Mouse (Mus musculus) MEL (cell line): ENCODE results near the gene Pno1. TPM values are rescaled to one million over a fixed set of nuclear protein-coding genes. Genes with fewer than 3 reads are reported as not detected.

Source experiments
- DNase-seq: peaks from one replicate; pipeline ENCODE4 v3.0.0; 2011; ENCODE audit warnings: low read depth, low spot score
- H3K27ac ChIP-seq: 2 replicates; pipeline ENCODE4 v1.5.1; 2012; ENCODE audit warnings: low read depth, mild to moderate bottlenecking, control low read depth, low read length, moderate library complexity; ENCODE audit not compliant: control insufficient read depth
- H3K27me3 ChIP-seq, 2 experiments: fragments of 150-350 bp in 1 of 2; sonication (generic) in 1 of 2; 2 replicates each; pipeline ENCODE4 v1.6.1; 2012; ENCODE audit warnings: low read length in 2 of 2, mild to moderate bottlenecking in 2 of 2, improper control_type of control experiment in 1 of 2, moderate library complexity in 1 of 2; ENCODE audit not compliant: insufficient read depth in 2 of 2, control insufficient read depth in 1 of 2
- H3K36me3 ChIP-seq, 2 experiments: 2 replicates each; pipeline ENCODE4 v1.6.1; 2012 to 2014; ENCODE audit warnings: low read length in 2 of 2, improper control_type of control experiment in 1 of 2, inconsistent platforms in 1 of 2, mild to moderate bottlenecking in 1 of 2; ENCODE audit not compliant: insufficient read depth in 2 of 2, control insufficient read depth in 1 of 2
- H3K4me1 ChIP-seq, 2 experiments: fragments of 150-350 bp in 1 of 2; sonication (generic) in 1 of 2; 2 replicates each; pipeline ENCODE4 v1.6.1; 2012; ENCODE audit warnings: low read length in 2 of 2, improper control_type of control experiment in 1 of 2, mild to moderate bottlenecking in 1 of 2; ENCODE audit not compliant: insufficient read depth in 2 of 2, control insufficient read depth in 1 of 2
- H3K4me3 ChIP-seq, 2 experiments: fragments of 150-350 bp in 1 of 2; sonication (generic) in 1 of 2; 2 replicates each; pipeline ENCODE4 v1.5.1; 2012; ENCODE audit warnings: low read depth in 2 of 2, low read length in 2 of 2, mild to moderate bottlenecking in 2 of 2, moderate library complexity in 2 of 2, control low read depth in 1 of 2, improper control_type of control experiment in 1 of 2; ENCODE audit not compliant: control insufficient read depth in 1 of 2, insufficient read depth in 1 of 2
- H3K79me2 ChIP-seq: 2 replicates; pipeline ENCODE4 v1.6.1; 2012; ENCODE audit warnings: mild to moderate bottlenecking, low read length, moderate library complexity; ENCODE audit not compliant: control insufficient read depth, poor library complexity, insufficient read depth
- H3K9ac ChIP-seq: 2 replicates; pipeline ENCODE4 v1.6.1; 2012; ENCODE audit warnings: low read depth, mild to moderate bottlenecking, control low read depth, low read length, moderate library complexity; ENCODE audit not compliant: control insufficient read depth, poor library complexity, severe bottlenecking
- H3K9me3 ChIP-seq: fragments of 150-350 bp; sonication (generic); replicated peaks from 2 replicates; pipeline ENCODE4 v1.6.1; 2012; ENCODE audit warnings: mild to moderate bottlenecking, low read length, improper control_type of control experiment, moderate library complexity; ENCODE audit not compliant: insufficient read depth
- CHD1 ChIP-seq: IDR thresholded peaks from 2 replicates; pipeline ENCODE4 v1.6.1; 2012; ENCODE audit warnings: low read depth, mild to moderate bottlenecking, inconsistent platforms, low read length, improper control_type of control experiment
- E2F4 ChIP-seq: IDR thresholded peaks from 2 replicates; pipeline ENCODE4 v1.6.1; 2011; ENCODE audit warnings: low read depth, low read length, improper control_type of control experiment, borderline replicate concordance
- ETS1 ChIP-seq: IDR thresholded peaks from 2 replicates; pipeline ENCODE4 v1.6.1; 2012; ENCODE audit warnings: low read depth, mild to moderate bottlenecking, inconsistent platforms, low read length, improper control_type of control experiment, moderate library complexity
- GABPA ChIP-seq: IDR thresholded peaks from 2 replicates; pipeline ENCODE4 v1.6.1; 2012; ENCODE audit warnings: low read depth, mild to moderate bottlenecking, inconsistent platforms, low read length, improper control_type of control experiment, moderate library complexity
- GATA1 ChIP-seq: IDR thresholded peaks from 2 replicates; pipeline ENCODE4 v1.6.1; 2011; ENCODE audit warnings: low read depth, low read length, improper control_type of control experiment
- HCFC1 ChIP-seq: IDR thresholded peaks from 2 replicates; pipeline ENCODE4 v1.6.1; 2012; ENCODE audit warnings: low read depth, mild to moderate bottlenecking, inconsistent platforms, low read length, improper control_type of control experiment, moderate library complexity
- JUND ChIP-seq: IDR thresholded peaks from 2 replicates; pipeline ENCODE4 v1.6.1; 2011; ENCODE audit warnings: low read depth, mild to moderate bottlenecking, improper control_type of control experiment, low read length
- MAFK ChIP-seq: IDR thresholded peaks from 2 replicates; pipeline ENCODE4 v1.6.1; 2011; ENCODE audit warnings: low read depth, mild to moderate bottlenecking, low read length, improper control_type of control experiment, borderline replicate concordance
- MAZ ChIP-seq: IDR thresholded peaks from 2 replicates; pipeline ENCODE4 v1.6.1; 2012; ENCODE audit warnings: low read depth, mild to moderate bottlenecking, inconsistent platforms, low read length, improper control_type of control experiment
- MXI1 ChIP-seq: IDR thresholded peaks from 2 replicates; pipeline ENCODE4 v1.6.1; 2011; ENCODE audit warnings: mild to moderate bottlenecking, low read depth, low read length, improper control_type of control experiment
- MYB ChIP-seq: IDR thresholded peaks from 2 replicates; pipeline ENCODE4 v1.6.1; 2011; ENCODE audit warnings: mild to moderate bottlenecking, low read depth, low read length, improper control_type of control experiment
- MYC ChIP-seq: IDR thresholded peaks from 2 replicates; pipeline ENCODE4 v1.6.1; 2011; ENCODE audit warnings: low read depth, mild to moderate bottlenecking, low read length, improper control_type of control experiment, moderate library complexity
- NELFE ChIP-seq: IDR thresholded peaks from 2 replicates; pipeline ENCODE4 v1.6.1; 2011; ENCODE audit warnings: low read depth, low read length, improper control_type of control experiment
- NRF1 ChIP-seq: IDR thresholded peaks from 2 replicates; pipeline ENCODE4 v1.6.1; 2014; ENCODE audit warnings: low read depth, mild to moderate bottlenecking, inconsistent platforms, low read length, improper control_type of control experiment, moderate library complexity; ENCODE audit not compliant: poor library complexity, insufficient read depth, severe bottlenecking
- POLR2A ChIP-seq, 2 experiments: IDR thresholded peaks; 2 replicates each; pipeline ENCODE4 v1.6.1; 2011 to 2012; ENCODE audit warnings: low read length in 2 of 2, mild to moderate bottlenecking in 2 of 2, control low read depth in 1 of 2, improper control_type of control experiment in 1 of 2, low read depth in 1 of 2, moderate library complexity in 1 of 2; ENCODE audit not compliant: control insufficient read depth in 1 of 2, insufficient read depth in 1 of 2, poor library complexity in 1 of 2
- POLR2AphosphoS5 ChIP-seq: IDR thresholded peaks from 2 replicates; pipeline ENCODE4 v1.6.1; 2012; ENCODE audit warnings: low read depth, borderline replicate concordance, mild to moderate bottlenecking, inconsistent platforms, low read length, moderate library complexity, mixed read lengths
- RAD21 ChIP-seq: IDR thresholded peaks from 2 replicates; pipeline ENCODE4 v1.6.1; 2011; ENCODE audit warnings: mild to moderate bottlenecking, low read depth, low read length, improper control_type of control experiment
- RCOR1 ChIP-seq: IDR thresholded peaks from 2 replicates; pipeline ENCODE4 v1.6.1; 2012; ENCODE audit warnings: low read depth, mild to moderate bottlenecking, inconsistent platforms, low read length, improper control_type of control experiment
- SIN3A ChIP-seq: IDR thresholded peaks from 2 replicates; pipeline ENCODE4 v1.6.1; 2012; ENCODE audit warnings: low read length, improper control_type of control experiment, inconsistent platforms
- SMC3 ChIP-seq: IDR thresholded peaks from 2 replicates; pipeline ENCODE4 v1.6.1; 2011; ENCODE audit warnings: low read depth, low read length, improper control_type of control experiment
- TAL1 ChIP-seq: IDR thresholded peaks from 2 replicates; pipeline ENCODE4 v1.6.1; 2012; ENCODE audit warnings: mild to moderate bottlenecking, inconsistent platforms, low read length, moderate library complexity, mixed read lengths
- TBP ChIP-seq: IDR thresholded peaks from 2 replicates; pipeline ENCODE4 v1.8.0; 2011; ENCODE audit warnings: low read depth, low read length, improper control_type of control experiment
- USF1 ChIP-seq: IDR thresholded peaks from 2 replicates; pipeline ENCODE4 v1.6.1; 2014; ENCODE audit warnings: low read depth, mild to moderate bottlenecking, inconsistent platforms, low read length, improper control_type of control experiment, moderate library complexity
- ZC3H11A ChIP-seq: IDR thresholded peaks from 2 replicates; pipeline ENCODE4 v1.6.1; 2012; ENCODE audit warnings: low read depth, mild to moderate bottlenecking, inconsistent platforms, low read length, improper control_type of control experiment
- ZKSCAN1 ChIP-seq: IDR thresholded peaks from 2 replicates; pipeline ENCODE4 v1.6.1; 2012; ENCODE audit warnings: low read depth, mild to moderate bottlenecking, inconsistent platforms, low read length, improper control_type of control experiment, moderate library complexity
- ZNF384 ChIP-seq: IDR thresholded peaks from 2 replicates; pipeline ENCODE4 v1.6.1; 2012; ENCODE audit warnings: low read depth, mild to moderate bottlenecking, inconsistent platforms, low read length, improper control_type of control experiment
- polyA plus RNA-seq, 2 experiments: library from polyadenylated mRNA; stranded (reverse) in 1 of 2; unstranded in 1 of 2; fragments of >175 nt in 1 of 2; fragments of >200 nt in 1 of 2; gene quantifications; 2 replicates each; pipeline versions ENCODE4 v1.2.1 to v1.2.4; 2012; ENCODE audit warnings: low replicate concordance in 2 of 2, low read depth in 1 of 2; ENCODE audit not compliant: insufficient read length in 2 of 2, insufficient read depth in 1 of 2, missing spikeins in 1 of 2
- total RNA-seq: library from RNA; depleted of rRNA; stranded (reverse); fragments of 300-350 nt; gene quantifications from 2 replicates; pipeline ENCODE4 v1.2.3, GENCODE M21; 2012

Pno1 gene
- total and polyA plus RNA-seq, 3 experiments = 64.4 to 1,147 (median 121) TPM

- TF ChIP-seq NRF1 (peak; percentile 93), POLR2A (IDR thresholded peaks at IDR 0.05; ENCODE audit: control insufficient read depth in 1 of 2, insufficient read depth in 1 of 2, low read depth in 1 of 2, low read length in 2 of 2, poor library complexity in 1 of 2) (peak; percentile 70 to 71; a peak in 3 of 4 replicates), ZNF384 (no peak), TAL1 (no peak), JUND (no peak), HCFC1 (peak; percentile 95)
Measured at GRCm38 (mm10) chr11:17211258-17212140, at the start of gene Pno1 (continued).

DNA sequence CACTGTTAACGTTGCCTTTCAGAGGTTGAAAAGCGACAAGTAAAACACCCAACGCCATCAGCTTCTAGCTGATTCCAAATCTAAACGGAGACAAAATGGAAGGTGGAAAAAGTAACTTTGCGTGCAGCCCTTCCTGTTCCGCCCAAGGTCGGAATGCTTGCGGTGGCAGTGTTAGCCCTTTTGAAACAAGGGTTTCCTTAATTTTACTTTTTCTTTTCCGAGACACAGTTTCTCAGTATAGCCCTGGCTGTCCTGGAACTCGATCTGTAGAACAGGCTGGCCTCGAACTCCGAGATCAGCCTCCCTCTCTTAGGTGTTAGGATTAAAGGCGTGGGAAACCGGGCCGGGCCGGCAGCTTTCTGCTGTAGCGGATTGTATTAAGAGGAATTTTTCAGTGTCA, 46.5 kb upstream of the Pno1 start:
- Histone ChIP-seq H3K4me1 (peaks cover 5 to 15% of the 10 kb centered on the region in 2 experiments; a peak in 3 of 4 replicates), H3K9ac (peak overlapping the region; percentile 93), H3K27me3 (no peaks in the 10 kb centered on the region), H3K27ac (peak overlapping the region; percentile 89), H3K9me3 (no peaks in the 10 kb centered on the region), H3K36me3 (peaks cover under 1 to 12% of the 10 kb centered on the region in 2 experiments; a peak in 2 of 4 replicates), H3K79me2 (peaks cover 35% of the 10 kb centered on the region), H3K4me3 (peak overlapping the region; percentile 94)
- TF ChIP-seq TAL1 (no peak), JUND (0 out of 2 replicates have a peak, but pooled peaks have one; percentile 22), MYC (peak; percentile 5; the same call in 1 of the 2 replicates), ETS1 (0 out of 2 replicates have a peak, but pooled peaks have one; percentile 28), RCOR1 (peak; percentile 9; the same call in 1 of the 2 replicates), SIN3A (peak; percentile 75), MXI1 (peak; percentile 32; the same call in 1 of the 2 replicates), CHD1 (peak; percentile 72; the same call in 1 of the 2 replicates), SMC3 (no peak)
- DNase-seq = peak; percentile 82

GRCm38 (mm10) chr11:17257443-17257842, 46.1 kb upstream of the Pno1 start, which contains the start of gene C1d:
TSS of gene C1d (plus strand) at chr11:17257579.
- no peaks in the 10 kb centered on the region for H3K27me3 ChIP-seq
- DNase-seq = peak; percentile 99
- H3K79me2 ChIP-seq = peaks cover 35% of the 10 kb centered on the region
- peak within 1 kb of the TSS; percentile 94 for H3K4me3 ChIP-seq
- no peaks in the 10 kb centered on the region for H3K9me3 ChIP-seq
- peaks cover 0 to 12% of the 10 kb centered on the region in 2 experiments; a peak in 2 of 4 replicates for H3K36me3 ChIP-seq
- peaks cover 5 to 15% of the 10 kb centered on the region in 2 experiments; a peak in 3 of 4 replicates for H3K4me1 ChIP-seq
- H3K9ac ChIP-seq = peak within 1 kb of the TSS; percentile 93
- H3K27ac ChIP-seq = peak within 1 kb of the TSS; percentile 89
- no peak for TF ChIP-seq RAD21
- no peak for TF ChIP-seq MAFK
- peak; percentile 93 for TF ChIP-seq SIN3A
- TF ChIP-seq MYB = no peak
- peak; percentile 90 for TF ChIP-seq MXI1
- no peak for TF ChIP-seq ZKSCAN1
- peak; percentile 86 for TF ChIP-seq TBP
- TF ChIP-seq NELFE = peak; percentile 94
- no peak for TF ChIP-seq POLR2AphosphoS5
- no peak for TF ChIP-seq MAZ
- peak; percentile 14; the same call in 1 of the 2 replicates for TF ChIP-seq ZC3H11A
- no peak for TF ChIP-seq GATA1
- peak; percentile 83 to 93 for TF ChIP-seq POLR2A (IDR thresholded peaks at IDR 0.05; ENCODE audit: control insufficient read depth in 1 of 2, insufficient read depth in 1 of 2, low read depth in 1 of 2, low read length in 2 of 2, poor library complexity in 1 of 2)
- TF ChIP-seq USF1 = no peak
- peak; percentile 20; the same call in 1 of the 2 replicates for TF ChIP-seq GABPA
- TF ChIP-seq RCOR1 = no peak
- no peak for TF ChIP-seq SMC3
- TF ChIP-seq E2F4 = 0 out of 2 replicates have a peak, but pooled peaks have one; percentile 57
- no peak for TF ChIP-seq JUND
